Mouse (Mus musculus) Patski (cell line): ENCODE measurements around the gene Nek8. TPM values are rescaled to one million over a fixed set of nuclear protein-coding genes. Genes with fewer than 3 reads are reported as not detected.

Experiments used
- ATAC-seq: fragments of 100-300 bp; one replicate; pipeline ENCODE4 v1.8.0; 2021
- CTCF ChIA-PET: fragments of 350-600 bp; sonication (Branson Sonifier 250); formaldehyde crosslinking; loops from one replicate; lab custom pipeline; 2022; ENCODE audit warnings: inconsistent platforms; lab: Charles Lee
- POLR2A ChIA-PET: fragments of 350-600 bp; sonication (Branson Sonifier 250); formaldehyde crosslinking; loops from one replicate; lab custom pipeline; 2022; ENCODE audit warnings: antibody characterized with exemption, inconsistent platforms; lab: Charles Lee
- DNase-seq: peaks from one replicate; pipeline ENCODE4 v3.0.0-alpha.2; 2011; ENCODE audit warnings: low read depth, low spot score
- H3K27me3 ChIP-seq: fragments of 371-371 bp; one replicate; pipeline ENCODE4 v1.5.1; 2021
- CTCF ChIP-seq: fragments of 100-300 bp; IDR thresholded peaks from one replicate; pipeline ENCODE4 v1.5.1; 2021
- in situ Hi-C: fragments of 300-500 bp; cut with MboI; formaldehyde crosslinking; loops from 3 replicates; pipeline ENCODE4 v1.11.1; 2018; ENCODE audit warnings: low pct_unique_long_range_greater_than_20kb, mixed read lengths
- polyA plus RNA-seq: library from polyadenylated mRNA; unstranded; gene quantifications from one replicate; pipeline ENCODE4 v1.2.3, GENCODE M21; 2021

Nek8 gene
- polyA plus RNA-seq, 1 experiment from 2014 or later = 19.6 TPM

- ATAC-seq = peak; percentile 10
- TF ChIP-seq CTCF = no peak
- POLR2A ChIA-PET = interaction anchor here (1.0 to 6.3 kb wide), 5 partner anchors 10 to 60 kb away, joined by 3 to 50 read pairs (median 4); partner anchors contain the start of gene Traf4
- no peak for DNase-seq
- CTCF ChIA-PET = interaction anchor here (0.9 to 2.3 kb wide), 11 partner anchors 11 to 120 kb away, joined by 3 to 16 read pairs (median 4); partner anchors contain the start of genes Fam222b and Traf4
- H3K27me3 ChIP-seq = no peaks in the 10 kb centered on the region
- in situ Hi-C loops = loop anchor here (10.0 kb wide), 1 partner anchor 353 kb away; no protein-coding TSS in a partner anchor
These were observed 962 bp upstream of the Nek8 start for GRCm38 (mm10) chr11:78177437-78177836.

GRCm38 (mm10) chr11:78176905-78177331 lies 443 bp upstream of the Nek8 start:
- in situ Hi-C loops = loop anchor here (10.0 kb wide), 1 partner anchor 352 kb away; no protein-coding TSS in a partner anchor

GRCm38 (mm10) chr11:78175771-78176401 lies 589 bp downstream of the Nek8 start:
- CTCF ChIA-PET = interaction anchor here (0.8 to 2.3 kb wide), 8 partner anchors 9 to 131 kb away, joined by 3 to 16 read pairs (median 6); partner anchors contain the start of genes Fam222b and Traf4
- no peak for DNase-seq
- peak; percentile 25 for ATAC-seq
- no peaks in the 10 kb centered on the region for H3K27me3 ChIP-seq
- in situ Hi-C loops = loop anchor here (10.0 kb wide), 1 partner anchor 351 kb away; no protein-coding TSS in a partner anchor
- POLR2A ChIA-PET = interaction anchor here (1.1 to 6.3 kb wide), 3 partner anchors 12 to 14 kb away, joined by 3 to 50 read pairs (median 4); partner anchors contain the start of gene Traf4
- TF ChIP-seq CTCF = no peak

More at GRCm38 (mm10) chr11:78176905-78177331, 443 bp upstream of the Nek8 start:
- DNase-seq (no peak), ATAC-seq (no peak)
- no peaks in the 10 kb centered on the region for H3K27me3 ChIP-seq
- POLR2A ChIA-PET = interaction anchor here (0.7 to 6.3 kb wide), 6 partner anchors 9 to 60 kb away, joined by 3 to 50 read pairs (median 4); partner anchors contain the start of gene Traf4
- CTCF ChIA-PET = interaction anchor here (1.2 to 2.3 kb wide), 9 partner anchors 10 to 120 kb away, joined by 3 to 16 read pairs (median 6); partner anchors contain the start of genes Fam222b and Traf4
- no peak for TF ChIP-seq CTCF

GRCm38 (mm10) chr11:78174506-78174905 lies 2.0 kb downstream of the Nek8 start:
- TF ChIP-seq CTCF = no peak
- DNase-seq (no peak), ATAC-seq (no peak)
- CTCF ChIA-PET = interaction anchor here (1.0 to 1.3 kb wide), 3 partner anchors 16 to 116 kb away, joined by 3 to 4 read pairs (median 3); no protein-coding TSS in a partner anchor
- POLR2A ChIA-PET = interaction anchor here (6.3 kb wide), 1 partner anchor 10 kb away, joined by 50 read pairs; the partner anchor contains the start of gene Traf4
- no peaks in the 10 kb centered on the region for H3K27me3 ChIP-seq
- in situ Hi-C loops = loop anchor here (10.0 kb wide), 1 partner anchor 350 kb away; no protein-coding TSS in a partner anchor

- CTCF ChIA-PET = interaction anchor here (1.2 to 1.4 kb wide), 2 partner anchors 14 to 116 kb away, joined by 3 read pairs; no protein-coding TSS in a partner anchor
- ATAC-seq = no peak
- H3K27me3 ChIP-seq = no peaks in the 10 kb centered on the region
- DNase-seq = no peak
- no peak for TF ChIP-seq CTCF
- POLR2A ChIA-PET = interaction anchor here (0.8 to 6.3 kb wide), 5 partner anchors 7 to 15 kb away, joined by 4 to 50 read pairs (median 4); partner anchors contain the start of gene Traf4
- in situ Hi-C loops = loop anchor here (10.0 kb wide), 1 partner anchor 348 kb away; no protein-coding TSS in a partner anchor
These were observed 3.6 kb downstream of the Nek8 start for GRCm38 (mm10) chr11:78172748-78173383.

- no peaks in the 10 kb centered on the region for H3K27me3 ChIP-seq
- no peak for TF ChIP-seq CTCF
- ChIA-PET CTCF (interaction anchor here (1.2 to 1.4 kb wide), 3 partner anchors 13 to 115 kb away, joined by 3 read pairs; no protein-coding TSS in a partner anchor), POLR2A (interaction anchor here (0.5 to 6.3 kb wide), 5 partner anchors 8 to 13 kb away, joined by 3 to 50 read pairs (median 4); partner anchors contain the start of gene Traf4)
- in situ Hi-C loops = loop anchor here (10.0 kb wide), 1 partner anchor 347 kb away; no protein-coding TSS in a partner anchor
- ATAC-seq = no peak
- DNase-seq = no peak
These were observed 4.3 kb downstream of the Nek8 start for GRCm38 (mm10) chr11:78172034-78172747.

- POLR2A ChIA-PET = interaction anchor here (1.5 to 1.7 kb wide), 3 partner anchors 9 to 12 kb away, joined by 4 to 6 read pairs (median 4); no protein-coding TSS in a partner anchor
- TF ChIP-seq CTCF = no peak
These were observed 5.1 kb downstream of the Nek8 start for GRCm38 (mm10) chr11:78171328-78171727.

GRCm38 (mm10) chr11:78170306-78170705 lies 6.2 kb downstream of the Nek8 start:
- no peak for DNase-seq
- in situ Hi-C loops = loop anchor here (10.0 kb wide), 1 partner anchor 346 kb away; no protein-coding TSS in a partner anchor
- TF ChIP-seq CTCF = no peak
- H3K27me3 ChIP-seq = no peaks in the 10 kb centered on the region
- ChIA-PET POLR2A (no interaction called here), CTCF (no interaction called here)
- no peak for ATAC-seq

More at GRCm38 (mm10) chr11:78171328-78171727, 5.1 kb downstream of the Nek8 start:
- CTCF ChIA-PET = interaction anchor here (1.0 to 1.4 kb wide), 3 partner anchors 13 to 113 kb away, joined by 3 read pairs; no protein-coding TSS in a partner anchor
- in situ Hi-C loops = loop anchor here (10.0 kb wide), 1 partner anchor 347 kb away; no protein-coding TSS in a partner anchor
- no peak for ATAC-seq
- DNase-seq = no peak
- no peaks in the 10 kb centered on the region for H3K27me3 ChIP-seq
